Mouse (Mus musculus) MEL (cell line): Measurements from ENCODE around the gene Krt77. TPM values are rescaled to one million over a fixed set of nuclear protein-coding genes. Genes with fewer than 3 reads are reported as not detected.

Experiments
- DNase-seq: peaks from one replicate; pipeline ENCODE4 v3.0.0; 2011; ENCODE audit warnings: low read depth, low spot score
- H3K27ac ChIP-seq: 2 replicates; pipeline ENCODE4 v1.5.1; 2012; ENCODE audit warnings: low read depth, mild to moderate bottlenecking, control low read depth, low read length, moderate library complexity; ENCODE audit not compliant: control insufficient read depth
- H3K27me3 ChIP-seq, 2 experiments: fragments of 150-350 bp in 1 of 2; sonication (generic) in 1 of 2; 2 replicates each; pipeline ENCODE4 v1.6.1; 2012; ENCODE audit warnings: low read length in 2 of 2, mild to moderate bottlenecking in 2 of 2, improper control_type of control experiment in 1 of 2, moderate library complexity in 1 of 2; ENCODE audit not compliant: insufficient read depth in 2 of 2, control insufficient read depth in 1 of 2
- H3K36me3 ChIP-seq, 2 experiments: 2 replicates each; pipeline ENCODE4 v1.6.1; 2012 to 2014; ENCODE audit warnings: low read length in 2 of 2, improper control_type of control experiment in 1 of 2, inconsistent platforms in 1 of 2, mild to moderate bottlenecking in 1 of 2; ENCODE audit not compliant: insufficient read depth in 2 of 2, control insufficient read depth in 1 of 2
- H3K4me1 ChIP-seq, 2 experiments: fragments of 150-350 bp in 1 of 2; sonication (generic) in 1 of 2; 2 replicates each; pipeline ENCODE4 v1.6.1; 2012; ENCODE audit warnings: low read length in 2 of 2, improper control_type of control experiment in 1 of 2, mild to moderate bottlenecking in 1 of 2; ENCODE audit not compliant: insufficient read depth in 2 of 2, control insufficient read depth in 1 of 2
- H3K4me3 ChIP-seq, 2 experiments: fragments of 150-350 bp in 1 of 2; sonication (generic) in 1 of 2; 2 replicates each; pipeline ENCODE4 v1.5.1; 2012; ENCODE audit warnings: low read depth in 2 of 2, low read length in 2 of 2, mild to moderate bottlenecking in 2 of 2, moderate library complexity in 2 of 2, control low read depth in 1 of 2, improper control_type of control experiment in 1 of 2; ENCODE audit not compliant: control insufficient read depth in 1 of 2, insufficient read depth in 1 of 2
- H3K79me2 ChIP-seq: 2 replicates; pipeline ENCODE4 v1.6.1; 2012; ENCODE audit warnings: mild to moderate bottlenecking, low read length, moderate library complexity; ENCODE audit not compliant: control insufficient read depth, poor library complexity, insufficient read depth
- H3K9ac ChIP-seq: 2 replicates; pipeline ENCODE4 v1.6.1; 2012; ENCODE audit warnings: low read depth, mild to moderate bottlenecking, control low read depth, low read length, moderate library complexity; ENCODE audit not compliant: control insufficient read depth, poor library complexity, severe bottlenecking
- H3K9me3 ChIP-seq: fragments of 150-350 bp; sonication (generic); replicated peaks from 2 replicates; pipeline ENCODE4 v1.6.1; 2012; ENCODE audit warnings: mild to moderate bottlenecking, low read length, improper control_type of control experiment, moderate library complexity; ENCODE audit not compliant: insufficient read depth
- BHLHE40 ChIP-seq: IDR thresholded peaks from 2 replicates; pipeline ENCODE4 v1.6.1; 2012; ENCODE audit warnings: low read depth, mild to moderate bottlenecking, inconsistent platforms, low read length, improper control_type of control experiment, borderline replicate concordance
- CHD2 ChIP-seq: IDR thresholded peaks from 2 replicates; pipeline ENCODE4 v1.6.1; 2011; ENCODE audit warnings: low read length, improper control_type of control experiment
- CTCF ChIP-seq, 3 experiments: IDR thresholded peaks in 2 of 3; conservative IDR thresholded peaks in 1 of 3; 2 replicates each; pipeline ENCODE4 v1.5.1; 2011 to 2012; ENCODE audit warnings: low read length in 3 of 3, low read depth in 2 of 3, mild to moderate bottlenecking in 2 of 3, improper control_type of control experiment in 1 of 3, inconsistent platforms in 1 of 3, mixed read lengths in 1 of 3, moderate library complexity in 1 of 3; ENCODE audit not compliant: control insufficient read depth in 1 of 3, insufficient read depth in 1 of 3, poor library complexity in 1 of 3, severe bottlenecking in 1 of 3
- ELF1 ChIP-seq: IDR thresholded peaks from 2 replicates; pipeline ENCODE4 v1.6.1; 2014; ENCODE audit warnings: low read depth, mild to moderate bottlenecking, inconsistent platforms, low read length, improper control_type of control experiment, moderate library complexity
- EP300 ChIP-seq, 2 experiments: IDR thresholded peaks; 2 replicates each; pipeline ENCODE4 v1.6.1; 2011; ENCODE audit warnings: improper control_type of control experiment in 2 of 2, low read length in 2 of 2, low read depth in 1 of 2, mild to moderate bottlenecking in 1 of 2
- ETS1 ChIP-seq: IDR thresholded peaks from 2 replicates; pipeline ENCODE4 v1.6.1; 2012; ENCODE audit warnings: low read depth, mild to moderate bottlenecking, inconsistent platforms, low read length, improper control_type of control experiment, moderate library complexity
- GABPA ChIP-seq: IDR thresholded peaks from 2 replicates; pipeline ENCODE4 v1.6.1; 2012; ENCODE audit warnings: low read depth, mild to moderate bottlenecking, inconsistent platforms, low read length, improper control_type of control experiment, moderate library complexity
- GATA1 ChIP-seq: IDR thresholded peaks from 2 replicates; pipeline ENCODE4 v1.6.1; 2011; ENCODE audit warnings: low read depth, low read length, improper control_type of control experiment
- HCFC1 ChIP-seq: IDR thresholded peaks from 2 replicates; pipeline ENCODE4 v1.6.1; 2012; ENCODE audit warnings: low read depth, mild to moderate bottlenecking, inconsistent platforms, low read length, improper control_type of control experiment, moderate library complexity
- JUND ChIP-seq: IDR thresholded peaks from 2 replicates; pipeline ENCODE4 v1.6.1; 2011; ENCODE audit warnings: low read depth, mild to moderate bottlenecking, improper control_type of control experiment, low read length
- MAX ChIP-seq: IDR thresholded peaks from 2 replicates; pipeline ENCODE4 v1.6.1; 2011; ENCODE audit warnings: low read length, improper control_type of control experiment
- MYB ChIP-seq: IDR thresholded peaks from 2 replicates; pipeline ENCODE4 v1.6.1; 2011; ENCODE audit warnings: mild to moderate bottlenecking, low read depth, low read length, improper control_type of control experiment
- NRF1 ChIP-seq: IDR thresholded peaks from 2 replicates; pipeline ENCODE4 v1.6.1; 2014; ENCODE audit warnings: low read depth, mild to moderate bottlenecking, inconsistent platforms, low read length, improper control_type of control experiment, moderate library complexity; ENCODE audit not compliant: poor library complexity, insufficient read depth, severe bottlenecking
- POLR2AphosphoS5 ChIP-seq: IDR thresholded peaks from 2 replicates; pipeline ENCODE4 v1.6.1; 2012; ENCODE audit warnings: low read depth, borderline replicate concordance, mild to moderate bottlenecking, inconsistent platforms, low read length, moderate library complexity, mixed read lengths
- RAD21 ChIP-seq: IDR thresholded peaks from 2 replicates; pipeline ENCODE4 v1.6.1; 2011; ENCODE audit warnings: mild to moderate bottlenecking, low read depth, low read length, improper control_type of control experiment
- SIN3A ChIP-seq: IDR thresholded peaks from 2 replicates; pipeline ENCODE4 v1.6.1; 2012; ENCODE audit warnings: low read length, improper control_type of control experiment, inconsistent platforms
- SMC3 ChIP-seq: IDR thresholded peaks from 2 replicates; pipeline ENCODE4 v1.6.1; 2011; ENCODE audit warnings: low read depth, low read length, improper control_type of control experiment
- TBP ChIP-seq: IDR thresholded peaks from 2 replicates; pipeline ENCODE4 v1.8.0; 2011; ENCODE audit warnings: low read depth, low read length, improper control_type of control experiment
- TCF12 ChIP-seq: IDR thresholded peaks from 2 replicates; pipeline ENCODE4 v1.6.1; 2014; ENCODE audit warnings: low read depth, mild to moderate bottlenecking, inconsistent platforms, low read length, improper control_type of control experiment, moderate library complexity
- USF1 ChIP-seq: IDR thresholded peaks from 2 replicates; pipeline ENCODE4 v1.6.1; 2014; ENCODE audit warnings: low read depth, mild to moderate bottlenecking, inconsistent platforms, low read length, improper control_type of control experiment, moderate library complexity
- ZC3H11A ChIP-seq: IDR thresholded peaks from 2 replicates; pipeline ENCODE4 v1.6.1; 2012; ENCODE audit warnings: low read depth, mild to moderate bottlenecking, inconsistent platforms, low read length, improper control_type of control experiment
- ZKSCAN1 ChIP-seq: IDR thresholded peaks from 2 replicates; pipeline ENCODE4 v1.6.1; 2012; ENCODE audit warnings: low read depth, mild to moderate bottlenecking, inconsistent platforms, low read length, improper control_type of control experiment, moderate library complexity
- ZMIZ1 ChIP-seq: IDR thresholded peaks from 2 replicates; pipeline ENCODE4 v1.6.1; 2012; ENCODE audit warnings: low read depth, mild to moderate bottlenecking, inconsistent platforms, low read length, improper control_type of control experiment, moderate library complexity
- polyA plus RNA-seq, 2 experiments: library from polyadenylated mRNA; stranded (reverse) in 1 of 2; unstranded in 1 of 2; fragments of >175 nt in 1 of 2; fragments of >200 nt in 1 of 2; gene quantifications; 2 replicates each; pipeline versions ENCODE4 v1.2.1 to v1.2.4; 2012; ENCODE audit warnings: low replicate concordance in 2 of 2, low read depth in 1 of 2; ENCODE audit not compliant: insufficient read length in 2 of 2, insufficient read depth in 1 of 2, missing spikeins in 1 of 2
- total RNA-seq: library from RNA; depleted of rRNA; stranded (reverse); fragments of 300-350 nt; gene quantifications from 2 replicates; pipeline ENCODE4 v1.2.3, GENCODE M21; 2012

Gene Krt77
- total and polyA plus RNA-seq, 3 experiments, result not detected

DNA sequence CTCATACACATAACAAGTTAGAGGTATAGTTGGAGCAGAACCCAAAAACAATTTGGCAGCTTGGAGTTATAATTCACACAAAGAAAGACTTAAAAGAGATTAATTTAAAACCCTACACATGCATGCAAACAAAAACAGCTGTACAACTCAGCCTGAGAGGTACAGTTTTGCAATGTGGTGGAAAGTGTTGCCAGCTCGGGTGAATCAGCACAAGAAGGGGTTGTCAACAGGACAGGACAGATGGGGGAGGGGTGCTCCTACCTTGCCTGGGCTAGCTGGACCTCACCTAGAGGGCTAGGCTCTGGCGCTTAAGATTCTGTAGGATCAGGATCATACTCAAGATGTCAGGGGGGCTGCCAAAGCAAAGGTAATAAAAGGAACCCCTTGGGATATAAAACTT, 8.5 kb upstream of the Krt77 start:
- no peak overlapping the region for H3K4me3 ChIP-seq
- H3K4me1 ChIP-seq, result no peaks in the 10 kb centered on the region
- H3K27ac ChIP-seq, result no peak overlapping the region
- H3K9ac ChIP-seq, result no peak overlapping the region
- DNase-seq, result no peak
- no peaks in the 10 kb centered on the region for H3K9me3 ChIP-seq
- no peaks in the 10 kb centered on the region for H3K79me2 ChIP-seq
- TF ChIP-seq JUND (no peak), MAX (no peak), ZMIZ1 (no peak), ZC3H11A (no peak), CTCF (IDR thresholded peaks at IDR 0.05 in 2 of 3, conservative IDR thresholded peaks at IDR 0.05 in 1 of 3; ENCODE audit: control insufficient read depth in 1 of 3, insufficient read depth in 1 of 3, low read depth in 2 of 3, low read length in 3 of 3, poor library complexity in 1 of 3, severe bottlenecking in 1 of 3) (no peak), USF1 (no peak), GABPA (no peak), POLR2AphosphoS5 (no peak), SMC3 (no peak)
- TF ChIP-seq, all 39 proteins: peak for 0
- Histone ChIP-seq H3K36me3 (peaks cover 0 to 4% of the 10 kb centered on the region in 2 experiments; a peak in 1 of 4 replicates), H3K27me3 (peaks cover 2 to 5% of the 10 kb centered on the region in 2 experiments)

DNA sequence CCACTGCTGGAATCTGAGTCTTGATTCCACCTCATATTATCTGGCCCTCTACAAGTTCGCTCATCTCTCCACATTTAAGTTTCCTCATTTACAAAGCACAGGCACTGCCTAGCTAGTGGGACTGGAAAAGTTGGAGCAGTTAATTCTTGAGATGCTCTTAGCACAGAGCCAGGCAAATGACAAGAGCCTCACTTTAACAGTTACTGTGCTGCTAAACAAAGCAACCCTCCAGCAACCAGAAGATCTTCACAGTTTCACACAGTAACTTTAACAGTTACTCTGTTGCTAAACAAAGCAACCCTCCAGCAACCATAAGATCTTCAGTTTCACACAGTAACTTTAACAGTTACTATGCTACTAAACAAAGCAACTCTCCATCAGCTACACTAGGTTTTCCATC, 4.9 kb upstream of the Krt77 start:
- Histone ChIP-seq H3K9me3 (no peaks in the 10 kb centered on the region), H3K36me3 (peaks cover 0 to 4% of the 10 kb centered on the region in 2 experiments; a peak in 1 of 4 replicates), H3K27me3 (peaks cover 3 to 7% of the 10 kb centered on the region in 2 experiments), H3K4me1 (no peaks in the 10 kb centered on the region), H3K79me2 (no peaks in the 10 kb centered on the region), H3K27ac (no peak overlapping the region), H3K9ac (no peak overlapping the region), H3K4me3 (no peak overlapping the region)
- DNase-seq, result no peak
- TF ChIP-seq EP300 (IDR thresholded peaks at IDR 0.05; ENCODE audit: low read depth in 1 of 2, low read length in 2 of 2) (no peak), ZKSCAN1 (no peak), ETS1 (no peak), JUND (no peak), NRF1 (no peak), RAD21 (no peak), MAX (no peak), TBP (no peak), SIN3A (no peak), ELF1 (no peak), TCF12 (no peak), BHLHE40 (no peak), HCFC1 (no peak), USF1 (no peak), CHD2 (no peak), MYB (no peak), GATA1 (no peak), POLR2AphosphoS5 (no peak), GABPA (no peak)
